ENCODE assay signal across 18 mouse cellular contexts in genomic region chr12:12975397-12975796, GRCm38 (mm10). TPM values are rescaled to one million over a fixed set of nuclear protein-coding genes. Genes with fewer than 3 reads are reported as not detected.
DNase-seq lines count a peak whose midpoint lies in the region; ATAC-seq and TF ChIP-seq lines count a peak whose summit lies in the region.
"Had no signal": no experiment of that assay in that cellular context is flagged by ENCODE, and none has a peak within 500 bp of the region (broad histone marks: within the 10 kb centered on the region; RNA-seq: fewer than 3 reads in every experiment).

No protein-coding gene starts in this region.

- no peak for TF ChIP-seq CTCF in lung, embryonic 14.5 days (IDR thresholded peaks at IDR 0.05; ENCODE audit: low read depth)
- no peak for TF ChIP-seq CTCF in lung, adult 2 months (IDR thresholded peaks at IDR 0.05; ENCODE audit: insufficient read depth, low read length)

- H3K4me2 ChIP-seq in lung, embryonic 14.5 days = no peak overlapping the region
- H3K4me2 ChIP-seq: embryonic facial prominence, embryonic 15.5 days; limb, embryonic 12.5 days; midbrain, embryonic 15.5 days; neural tube, embryonic 13.5 days had no signal

- no peaks in the 10 kb centered on the region for H3K4me1 ChIP-seq in lung, embryonic 14.5 days (ENCODE audit: insufficient read depth)
- no peaks in the 10 kb centered on the region for H3K4me1 ChIP-seq in lung, adult 2 months (ENCODE audit: control insufficient read depth, insufficient read depth, low read length)
- H3K4me1 ChIP-seq: midbrain, embryonic 15.5 days had no signal

- no peak overlapping the region for H3K4me3 ChIP-seq in lung, embryonic 14.5 days (ENCODE audit: low read depth, low read length)
- no peak overlapping the region for H3K4me3 ChIP-seq in lung, adult 2 months (replicated peaks; ENCODE audit: extremely low read depth, low read depth, low read length)
- H3K4me3 ChIP-seq: embryonic facial prominence, embryonic 15.5 days; limb, embryonic 12.5 days; midbrain, embryonic 15.5 days; neural tube, embryonic 13.5 days had no signal

- no peaks in the 10 kb centered on the region for H3K9me3 ChIP-seq in lung, embryonic 14.5 days (ENCODE audit: low read depth, low read length)
- H3K9me3 ChIP-seq: embryonic facial prominence, embryonic 15.5 days; limb, embryonic 12.5 days; midbrain, embryonic 15.5 days; neural tube, embryonic 13.5 days had no signal

- intact Hi-C loops in heart, postnatal 10 days (cut with DNase I) = loop anchor here (10.0 kb wide), 1 partner anchor 139 kb away; no protein-coding TSS in a partner anchor
- intact Hi-C loops in heart, postnatal 25 days (cut with DNase I) = loop anchor here (10.0 kb wide), 1 partner anchor 239 kb away; no protein-coding TSS in a partner anchor

- DNase-seq in heart, postnatal 10 days = peak; percentile 34 to 46
- DNase-seq in heart, postnatal 25 days (ENCODE audit: low spot score) = no peak
- peak; percentile 86 for DNase-seq in lung, embryonic 14.5 days
- no peak for DNase-seq in lung, adult 2 months
- DNase-seq in kidney, postnatal 36 days = peak; percentile 65 to 72
- no peak for DNase-seq in retina, postnatal 1 day
- no peak for DNase-seq in natural killer cell, adult 2 months (ENCODE audit: low spot score in 2 of 2)
- DNase-seq in right cerebral cortex, postnatal 36 days (ENCODE audit: low spot score in 2 of 2) = no peak
- DNase-seq: B cell, adult 2 months; cerebellum, postnatal 25 days; forebrain, postnatal 0 days; gastrocnemius, postnatal 36 days; thymus, adult 2 months had no signal

- no peaks in the 10 kb centered on the region for H3K36me3 ChIP-seq in lung, embryonic 14.5 days (ENCODE audit: insufficient read depth)
- H3K36me3 ChIP-seq: embryonic facial prominence, embryonic 15.5 days; limb, embryonic 12.5 days; midbrain, embryonic 15.5 days; neural tube, embryonic 13.5 days had no signal

- H3K27ac ChIP-seq in lung, embryonic 14.5 days (ENCODE audit: low read depth) = no peak overlapping the region
- H3K27ac ChIP-seq: embryonic facial prominence, embryonic 15.5 days; limb, embryonic 12.5 days; midbrain, embryonic 15.5 days; neural tube, embryonic 13.5 days had no signal

- peak; percentile 73; the same call in 1 of the 2 replicates for ATAC-seq in lung, embryonic 14.5 days (ENCODE audit: insufficient read depth)
- ATAC-seq: forebrain, postnatal 0 days; intestine, embryonic 16.5 days; midbrain, embryonic 15.5 days had no signal

- no peak overlapping the region for H3K9ac ChIP-seq in lung, embryonic 14.5 days
- H3K9ac ChIP-seq: embryonic facial prominence, embryonic 15.5 days; forebrain, postnatal 0 days; limb, embryonic 12.5 days; midbrain, embryonic 15.5 days; neural tube, embryonic 13.5 days had no signal

- H3K27me3 ChIP-seq in lung, embryonic 14.5 days (ENCODE audit: insufficient read depth, low read length) = no peaks in the 10 kb centered on the region
- H3K27me3 ChIP-seq: embryonic facial prominence, embryonic 15.5 days; limb, embryonic 12.5 days; midbrain, embryonic 15.5 days; neural tube, embryonic 13.5 days had no signal

- WGBS in lung, embryonic 14.5 days = 47% methylated on average over 1 of the region's 1 CpGs
- 47% methylated on average over 1 of the region's 1 CpGs for WGBS in lung, adult 2 months

- no peak for TF ChIP-seq POLR2A in lung, adult 2 months (IDR thresholded peaks at IDR 0.05; ENCODE audit: borderline replicate concordance, extremely low read depth, low read depth, low read length)

RNA-seq across cellular contexts. Expression of gene Mycn, which starts 33.7 kb away (rescaled TPM):
- total RNA-seq in heart, postnatal 10 days (2021) = 10 to 100 TPM; 11.7 to 14.5 TPM
- 1 to 10 TPM; 4.9 to 5.9 TPM for total RNA-seq in heart, postnatal 25 days (2021)
- polyA plus RNA-seq in lung, embryonic 14.5 days (2014; fragmentation: Nextera tagmentation; extraction: Ambion mirVana) = 64.2 and 70.7 TPM in 2 replicates
- polyA plus RNA-seq in lung, adult 2 months (2012; rRNA removed) = 2.2 and 2.6 TPM in 2 replicates

Comparison
In these comparisons a context has a peak if more than half of its experiments do, and no peak if none do; other contexts are left out.
1. DNase-seq: peak in heart, postnatal 10 days (2 of 2), lung, embryonic 14.5 days (single experiment) and kidney, postnatal 36 days (2 of 2); none in heart, postnatal 25 days (single experiment), lung, adult 2 months (single experiment), retina, postnatal 1 day (single experiment), natural killer cell, adult 2 months (0 of 2) and right cerebral cortex, postnatal 36 days (0 of 2).